Comparison of ENCODE assay signal across 17 mouse cellular contexts in the genomic region with DNA sequence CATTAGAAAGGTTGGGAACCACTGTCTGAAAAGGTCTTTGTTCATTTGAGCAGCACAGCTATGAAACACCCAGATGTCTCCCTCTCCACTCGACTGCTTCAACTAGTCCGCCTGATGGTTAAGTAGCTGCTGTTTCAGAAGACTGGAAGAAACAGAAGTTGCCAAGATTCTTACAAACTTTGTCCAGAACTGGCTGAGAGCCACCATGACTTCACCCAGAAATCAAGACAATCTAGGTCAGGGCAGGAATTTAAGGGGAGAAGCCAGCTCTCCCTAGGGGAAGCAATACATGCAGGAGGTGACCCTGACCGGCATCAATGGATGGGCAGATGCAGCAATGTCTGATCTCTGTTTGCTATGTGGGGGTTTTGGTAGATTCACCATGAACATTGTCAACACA. TPM values are rescaled to one million over a fixed set of nuclear protein-coding genes. Genes with fewer than 3 reads are reported as not detected.
DNase-seq lines count a peak whose midpoint lies in the region.
"Had no signal": no experiment of that assay in that cellular context is flagged by ENCODE, and none has a peak within 500 bp of the region (broad histone marks: within the 10 kb centered on the region; RNA-seq: fewer than 3 reads in every experiment).

No protein-coding gene starts in this region.

- peak; percentile 12 for DNase-seq in lung, postnatal 10 days
- no peak for DNase-seq in lung, postnatal 4 days
- DNase-seq in NIH3T3 (ENCODE audit: low read depth), result peak; percentile 32
- peak; percentile 69 for DNase-seq in adrenal gland, adult 8-10 months
- DNase-seq in skeletal muscle tissue, adult 2 months (ENCODE audit: low read depth, low spot score), result peak; percentile 26
- DNase-seq in layer of hippocampus, postnatal 10 days (ENCODE audit: low spot score in 2 of 2), result no peak
- DNase-seq in spleen, postnatal 4 days (ENCODE audit: low spot score in 2 of 2), result no peak
- DNase-seq: cerebellum, adult 8-10 months; cerebellum, postnatal 25 days; heart, postnatal 14 days; kidney, adult 18-20 months; kidney, postnatal 4 days; liver; lung, adult 2 months; lung, postnatal 14 days had no signal

RNA-seq across cellular contexts. Expression of gene Slc29a4, which starts 10.4 kb away (rescaled TPM):
- 10 to 100 TPM; 19.9 to 51.4 (median 32.9) TPM for total RNA-seq in adrenal gland, adult 8-10 months (2022)
- total RNA-seq in layer of hippocampus, postnatal 10 days (2021), result 10 to 100 TPM; 84.1 to 93.2 TPM
- total RNA-seq: CH12.LX; megakaryocyte progenitor cell, adult 5-6 weeks had no signal

RNA-seq across cellular contexts. Expression of gene Wipi2, which starts 54.4 kb away (rescaled TPM):
- 100 to 1,000 TPM in 2 of 4 experiments, 10 to 100 TPM in 2; 92.3 to 120 (median 107) TPM for total RNA-seq in adrenal gland, adult 8-10 months (2022)
- total RNA-seq in layer of hippocampus, postnatal 10 days (2021), result 10 to 100 TPM; 71.1 to 74.5 TPM

Comparison
In these comparisons a context has a peak if more than half of its experiments do, and no peak if none do; other contexts are left out.
1. DNase-seq: peak in lung, postnatal 10 days (single experiment), NIH3T3 (single experiment), adrenal gland, adult 8-10 months (single experiment) and skeletal muscle tissue, adult 2 months (single experiment); none in lung, postnatal 4 days (0 of 2), layer of hippocampus, postnatal 10 days (0 of 2) and spleen, postnatal 4 days (0 of 2).